Mouse (Mus musculus): ENCODE measurements around the gene Bcl2.

DNA sequence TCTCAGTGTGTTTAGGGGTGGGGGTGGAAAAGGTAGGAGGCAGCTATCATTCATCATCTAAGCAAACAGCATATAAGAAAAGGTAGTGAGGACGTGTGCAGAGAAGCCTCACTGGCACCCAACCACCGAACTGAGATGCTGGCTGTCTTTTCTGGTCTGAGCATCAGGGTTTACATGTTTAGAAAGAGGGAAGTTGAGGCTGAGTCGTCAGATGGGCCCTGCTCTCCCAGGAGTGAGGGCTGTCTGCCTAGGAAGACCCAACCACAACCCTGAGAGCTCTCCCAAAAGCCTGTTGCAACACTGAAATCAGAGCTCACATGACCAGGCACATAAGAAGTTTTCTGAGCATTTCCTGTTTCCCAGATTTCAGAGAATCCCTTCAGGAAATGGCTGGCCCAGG is 145.2 kb downstream of the Bcl2 start:
- no peak for TF ChIP-seq CTCF (IDR thresholded peaks at IDR 0.05; ENCODE audit: low read depth, low read length)
- no peak for TF ChIP-seq TAL1 (conservative IDR thresholded peaks at IDR 0.05; ENCODE audit: low read depth, low read length)
- no peak for TF ChIP-seq GATA1 (IDR thresholded peaks at IDR 0.05; ENCODE audit: borderline replicate concordance, low read length)

All from G1E (cell line).